Mouse (Mus musculus) kidney, adult 2 months (tissue): ENCODE measurements around the gene Zdhhc23.

Source experiments
- CTCF ChIP-seq: fragments of 200-500 bp; conservative IDR thresholded peaks from 2 replicates; pipeline ENCODE4 v1.5.1; 2011; ENCODE audit warnings: low read depth, mild to moderate bottlenecking, control low read depth, low read length, moderate library complexity, mixed read lengths; ENCODE audit not compliant: insufficient read depth, insufficient read length
- POLR2A ChIP-seq: fragments of 200-500 bp; IDR thresholded peaks from one replicate; pipeline ENCODE4 v1.6.1; 2011; ENCODE audit warnings: low read depth, low read length, control low read depth

GRCm38 (mm10) chr16:44017707-44018106, 38.1 kb upstream of the Zdhhc23 start:
- TF ChIP-seq POLR2A (no peak), CTCF (no peak)
